Mouse (Mus musculus) neural tube, embryonic 14.5 days (tissue): ENCODE results near the gene Tnip2. TPM values are rescaled to one million over a fixed set of nuclear protein-coding genes. Genes with fewer than 3 reads are reported as not detected.

Experiments used
- ATAC-seq: fragments of 200-750 bp; cut with Nextera tagmentation; 2 replicates; pipeline ENCODE4 v1.8.0; 2017; ENCODE audit warnings: low read depth, mild to moderate bottlenecking, moderate TSS enrichment, moderate library complexity
- H3K27ac ChIP-seq: fragments of 300-500 bp; sonication (generic); 2 replicates; pipeline ENCODE4 v1.5.1; 2014; ENCODE audit warnings: low read depth, mild to moderate bottlenecking, control low read depth, low read length, moderate library complexity, mixed read lengths
- H3K27me3 ChIP-seq: fragments of 300-500 bp; sonication (generic); 2 replicates; pipeline ENCODE4 v1.6.1; 2014; ENCODE audit warnings: low read length; ENCODE audit not compliant: control insufficient read depth, insufficient read depth
- H3K36me3 ChIP-seq: fragments of 300-500 bp; sonication (generic); 2 replicates; pipeline ENCODE4 v1.6.1; 2014; ENCODE audit warnings: low read length, mixed read lengths; ENCODE audit not compliant: control insufficient read depth, insufficient read depth
- H3K4me1 ChIP-seq: fragments of 300-500 bp; sonication (generic); 2 replicates; pipeline ENCODE4 v1.6.1; 2014; ENCODE audit warnings: low read length; ENCODE audit not compliant: control insufficient read depth, insufficient read depth
- H3K4me2 ChIP-seq: fragments of 300-500 bp; sonication (generic); 2 replicates; pipeline ENCODE4 v1.6.1; 2014; ENCODE audit warnings: mild to moderate bottlenecking, low read depth, low read length, control low read depth
- H3K4me3 ChIP-seq: fragments of 300-500 bp; sonication (generic); 2 replicates; pipeline ENCODE4 v1.5.1; 2014; ENCODE audit warnings: low read depth, low read length, control low read depth, mixed read lengths
- H3K9ac ChIP-seq: fragments of 300-500 bp; sonication (generic); replicated peaks from 2 replicates; pipeline ENCODE4 v1.6.1; 2014; ENCODE audit warnings: low read depth, mild to moderate bottlenecking, control low read depth, low read length, mixed read lengths
- H3K9me3 ChIP-seq: fragments of 300-500 bp; sonication (generic); 2 replicates; pipeline ENCODE4 v1.6.1; 2016; ENCODE audit warnings: low read length; ENCODE audit not compliant: control insufficient read depth
- WGBS: fragments of 180-500 bp; shearing (Covaris S2); extraction: QIAGEN DNeasy Blood & Tissue Kit; methylation state at CpG from one replicate; pipeline ENCODE4 v1.1.7; 2014; 5-methylcytosine and 5-hydroxymethylcytosine counted together
- polyA plus RNA-seq: library from polyadenylated mRNA; unstranded; fragments of >200 nt; fragmentation: Nextera tagmentation; extraction: Ambion mirVana; gene quantifications from 2 replicates; pipeline ENCODE4 v1.2.1, GENCODE M21; 2014

The Tnip2 gene
- polyA plus RNA-seq, 1 experiment from 2014 or later = 11.4 TPM

GRCm38 (mm10) chr5:34488741-34489417 lies 24.9 kb downstream of the Tnip2 start:
- no peaks in the 10 kb centered on the region for H3K27me3 ChIP-seq
- no peak overlapping the region for H3K9ac ChIP-seq
- peaks cover 9% of the 10 kb centered on the region for H3K36me3 ChIP-seq
- no peak for ATAC-seq
- no peaks in the 10 kb centered on the region for H3K4me1 ChIP-seq
- H3K27ac ChIP-seq = no peak overlapping the region
- no peak overlapping the region for H3K4me3 ChIP-seq
- no peaks in the 10 kb centered on the region for H3K9me3 ChIP-seq
- WGBS = 83% methylated on average over 6 of the region's 6 CpGs
- H3K4me2 ChIP-seq = no peak overlapping the region

- Histone ChIP-seq H3K4me3 (no peak overlapping the region), H3K9ac (no peak overlapping the region), H3K27ac (no peak overlapping the region), H3K36me3 (peaks cover 9% of the 10 kb centered on the region), H3K4me1 (no peaks in the 10 kb centered on the region), H3K9me3 (no peaks in the 10 kb centered on the region), H3K4me2 (no peak overlapping the region), H3K27me3 (no peaks in the 10 kb centered on the region)
- 78% methylated on average over 6 of the region's 6 CpGs for WGBS
- no peak for ATAC-seq
Measured at GRCm38 (mm10) chr5:34487320-34488090, 26.3 kb downstream of the Tnip2 start.

- no peak overlapping the region for H3K9ac ChIP-seq
- 93% methylated on average over 15 of the region's 15 CpGs for WGBS
- H3K27me3 ChIP-seq = no peaks in the 10 kb centered on the region
- H3K36me3 ChIP-seq = peaks cover 18% of the 10 kb centered on the region
- H3K9me3 ChIP-seq = no peaks in the 10 kb centered on the region
- H3K4me2 ChIP-seq = no peak overlapping the region
- no peak for ATAC-seq
- no peak overlapping the region for H3K27ac ChIP-seq
- no peak overlapping the region for H3K4me3 ChIP-seq
- no peaks in the 10 kb centered on the region for H3K4me1 ChIP-seq
Measured at GRCm38 (mm10) chr5:34485731-34486130, 28.1 kb downstream of the Tnip2 start.

- ATAC-seq = no peak
- Histone ChIP-seq H3K27me3 (no peaks in the 10 kb centered on the region), H3K27ac (no peak overlapping the region), H3K9me3 (no peaks in the 10 kb centered on the region), H3K9ac (no peak overlapping the region), H3K36me3 (peaks cover 54% of the 10 kb centered on the region), H3K4me1 (no peaks in the 10 kb centered on the region), H3K4me2 (no peak overlapping the region), H3K4me3 (no peak overlapping the region)
- WGBS = 80% methylated on average over 3 of the region's 3 CpGs
Measured at GRCm38 (mm10) chr5:34480926-34481325, 32.9 kb downstream of the Tnip2 start.

- Histone ChIP-seq H3K36me3 (peaks cover 26% of the 10 kb centered on the region), H3K9me3 (no peaks in the 10 kb centered on the region), H3K4me2 (no peak overlapping the region), H3K27ac (no peak overlapping the region), H3K9ac (no peak overlapping the region), H3K27me3 (no peaks in the 10 kb centered on the region), H3K4me3 (no peak overlapping the region), H3K4me1 (no peaks in the 10 kb centered on the region)
- no peak for ATAC-seq
- WGBS = 95% methylated on average over 2 of the region's 2 CpGs
Measured at GRCm38 (mm10) chr5:34468039-34468775, 45.6 kb downstream of the Tnip2 start.

GRCm38 (mm10) chr5:34466648-34467047 lies 47.1 kb downstream of the Tnip2 start:
- Histone ChIP-seq H3K27ac (no peak overlapping the region), H3K4me2 (no peak overlapping the region), H3K9ac (no peak overlapping the region), H3K27me3 (no peaks in the 10 kb centered on the region), H3K36me3 (peaks cover 37% of the 10 kb centered on the region), H3K4me1 (no peaks in the 10 kb centered on the region), H3K4me3 (no peak overlapping the region), H3K9me3 (no peaks in the 10 kb centered on the region)
- no peak for ATAC-seq
- WGBS = 99% methylated on average over 2 of the region's 2 CpGs

- Histone ChIP-seq H3K4me1 (no peaks in the 10 kb centered on the region), H3K27me3 (no peaks in the 10 kb centered on the region), H3K4me3 (no peak overlapping the region), H3K9ac (no peak overlapping the region), H3K36me3 (peaks cover 41% of the 10 kb centered on the region), H3K4me2 (no peak overlapping the region), H3K9me3 (no peaks in the 10 kb centered on the region), H3K27ac (no peak overlapping the region)
- 96% methylated on average over 1 of the region's 1 CpGs for WGBS
- no peak for ATAC-seq
Measured at GRCm38 (mm10) chr5:34466079-34466478, 47.7 kb downstream of the Tnip2 start.

GRCm38 (mm10) chr5:34461841-34462240 lies 52.0 kb downstream of the Tnip2 start:
- Histone ChIP-seq H3K36me3 (peaks cover 76% of the 10 kb centered on the region), H3K4me1 (no peaks in the 10 kb centered on the region), H3K9me3 (no peaks in the 10 kb centered on the region), H3K9ac (no peak overlapping the region), H3K27me3 (no peaks in the 10 kb centered on the region), H3K4me3 (no peak overlapping the region), H3K27ac (no peak overlapping the region), H3K4me2 (no peak overlapping the region)
- WGBS = 90% methylated on average over 6 of the region's 6 CpGs
- ATAC-seq = no peak

- H3K9me3 ChIP-seq = no peaks in the 10 kb centered on the region
- no peak overlapping the region for H3K9ac ChIP-seq
- no peak overlapping the region for H3K4me2 ChIP-seq
- H3K36me3 ChIP-seq = peaks cover 79% of the 10 kb centered on the region
- no peaks in the 10 kb centered on the region for H3K4me1 ChIP-seq
- no peak for ATAC-seq
- 93% methylated on average over 4 of the region's 4 CpGs for WGBS
- H3K27ac ChIP-seq = no peak overlapping the region
- no peaks in the 10 kb centered on the region for H3K27me3 ChIP-seq
- H3K4me3 ChIP-seq = no peak overlapping the region
Measured at GRCm38 (mm10) chr5:34461294-34461693, 52.5 kb downstream of the Tnip2 start.
